Comparison of ENCODE assay signal across 24 mouse cellular contexts in genomic region chr15:80631311-80631710, GRCm38 (mm10).
"Had no signal": no experiment of that assay in that cellular context is flagged by ENCODE, and none has a peak within 500 bp of the region (broad histone marks: within the 10 kb centered on the region; RNA-seq: fewer than 3 reads in every experiment).

No protein-coding gene starts in this region.

- H3K36me3 ChIP-seq: hindbrain, embryonic 10.5 days; hindbrain, embryonic 13.5 days; intestine, embryonic 15.5 days; limb, embryonic 13.5 days; limb, embryonic 15.5 days had no signal

- ATAC-seq: hindbrain, embryonic 16.5 days; intestine, embryonic 15.5 days; intestine, postnatal 0 days; liver, embryonic 12.5 days had no signal

- DNase-seq: gastrocnemius, postnatal 14 days; gastrocnemius, postnatal 36 days; heart, adult 11 months; heart, adult 2 months; heart, postnatal 10 days; heart, postnatal 4 days; kidney, adult 18-20 months; kidney, adult 8-10 months; kidney, postnatal 10 days; kidney, postnatal 25 days; kidney, postnatal 4 days; left cerebral cortex, postnatal 4 days had no signal

- H3K4me3 ChIP-seq: heart, adult 2 months; hindbrain, embryonic 10.5 days; hindbrain, embryonic 13.5 days; intestine, embryonic 15.5 days; layer of hippocampus, adult 2 months; left cerebral cortex, adult 2 months; limb, embryonic 13.5 days; limb, embryonic 15.5 days; liver, embryonic 12.5 days had no signal

- H3K4me1 ChIP-seq: intestine, embryonic 15.5 days had no signal

- H3K9me3 ChIP-seq: hindbrain, embryonic 10.5 days; hindbrain, embryonic 13.5 days; intestine, embryonic 15.5 days; limb, embryonic 13.5 days; limb, embryonic 15.5 days; liver, embryonic 12.5 days had no signal

- H3K4me2 ChIP-seq: heart, embryonic 11.5 days; intestine, embryonic 15.5 days; limb, embryonic 15.5 days; liver, embryonic 12.5 days had no signal

- H3K27me3 ChIP-seq: intestine, embryonic 15.5 days; limb, embryonic 13.5 days; limb, embryonic 15.5 days had no signal

- H3K9ac ChIP-seq: intestine, embryonic 15.5 days; limb, embryonic 13.5 days; limb, embryonic 15.5 days; liver, embryonic 12.5 days; liver, embryonic 14.5 days had no signal

- H3K27ac ChIP-seq: heart, adult 2 months; hindbrain, embryonic 10.5 days; hindbrain, embryonic 13.5 days; intestine, embryonic 15.5 days; layer of hippocampus, adult 2 months; limb, embryonic 13.5 days; limb, embryonic 15.5 days; liver, embryonic 12.5 days; liver, embryonic 14.5 days had no signal
